Mouse (Mus musculus): ENCODE results near the gene Gamt. TPM values are rescaled to one million over a fixed set of nuclear protein-coding genes. Genes with fewer than 3 reads are reported as not detected.

Gamt gene
- polyA plus RNA-seq (2017; shearing (Covaris generic)) = under 1 TPM in 1 of 2 experiments, not detected in 1; 0.99 TPM

DNA sequence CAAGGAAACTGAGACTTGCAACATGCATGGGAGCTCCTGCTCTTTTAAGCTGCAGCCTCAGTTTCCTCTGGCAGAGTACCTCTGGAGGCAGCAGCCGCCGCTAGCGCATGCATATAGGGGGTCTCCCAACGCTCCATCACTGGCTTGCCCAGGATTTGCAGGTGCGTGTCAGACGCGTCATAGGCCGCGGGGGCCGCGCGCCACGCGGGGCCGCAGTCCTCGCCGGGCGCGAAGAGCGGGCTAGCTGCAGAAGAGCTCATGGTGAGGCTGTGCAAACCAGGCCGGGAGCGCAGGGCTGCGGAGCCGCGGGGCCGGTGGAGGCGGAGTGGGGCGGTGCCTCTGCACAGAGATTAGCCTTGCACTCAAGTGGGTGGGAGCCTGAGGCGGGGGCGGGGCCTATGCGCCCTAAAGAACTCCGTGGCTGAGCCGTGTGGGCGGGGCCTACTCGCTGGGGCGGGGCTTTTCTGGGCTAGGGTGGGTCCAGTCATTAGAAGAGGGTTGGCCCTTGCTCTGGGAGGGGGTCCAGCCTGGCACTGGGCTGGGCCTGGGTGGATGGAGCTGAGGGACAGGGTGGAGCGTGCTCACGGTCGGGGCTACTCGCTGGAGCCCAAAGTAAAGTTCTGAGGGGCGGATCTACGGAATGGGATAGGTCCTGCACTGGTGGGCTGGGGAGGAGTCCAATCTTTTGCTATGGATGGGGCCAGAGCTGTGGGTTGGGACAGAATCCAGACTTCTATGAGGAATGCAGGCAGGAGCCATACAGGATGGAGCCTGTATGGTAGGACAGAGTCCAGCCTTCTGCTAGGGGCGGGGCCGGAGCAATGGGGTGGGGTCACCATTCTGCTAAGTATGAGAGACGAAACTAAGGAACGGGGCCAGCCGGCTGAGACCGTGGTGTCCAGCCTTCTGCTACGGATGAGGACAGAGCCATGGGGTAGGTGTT, at the start of gene Gamt, which contains the start of gene Dazap1:
Gamt (minus strand) TSS at position 371 of the 943 bp plus-strand sequence.
Dazap1 (plus strand) TSS at position 845 of the 943 bp plus-strand sequence.

DNA sequence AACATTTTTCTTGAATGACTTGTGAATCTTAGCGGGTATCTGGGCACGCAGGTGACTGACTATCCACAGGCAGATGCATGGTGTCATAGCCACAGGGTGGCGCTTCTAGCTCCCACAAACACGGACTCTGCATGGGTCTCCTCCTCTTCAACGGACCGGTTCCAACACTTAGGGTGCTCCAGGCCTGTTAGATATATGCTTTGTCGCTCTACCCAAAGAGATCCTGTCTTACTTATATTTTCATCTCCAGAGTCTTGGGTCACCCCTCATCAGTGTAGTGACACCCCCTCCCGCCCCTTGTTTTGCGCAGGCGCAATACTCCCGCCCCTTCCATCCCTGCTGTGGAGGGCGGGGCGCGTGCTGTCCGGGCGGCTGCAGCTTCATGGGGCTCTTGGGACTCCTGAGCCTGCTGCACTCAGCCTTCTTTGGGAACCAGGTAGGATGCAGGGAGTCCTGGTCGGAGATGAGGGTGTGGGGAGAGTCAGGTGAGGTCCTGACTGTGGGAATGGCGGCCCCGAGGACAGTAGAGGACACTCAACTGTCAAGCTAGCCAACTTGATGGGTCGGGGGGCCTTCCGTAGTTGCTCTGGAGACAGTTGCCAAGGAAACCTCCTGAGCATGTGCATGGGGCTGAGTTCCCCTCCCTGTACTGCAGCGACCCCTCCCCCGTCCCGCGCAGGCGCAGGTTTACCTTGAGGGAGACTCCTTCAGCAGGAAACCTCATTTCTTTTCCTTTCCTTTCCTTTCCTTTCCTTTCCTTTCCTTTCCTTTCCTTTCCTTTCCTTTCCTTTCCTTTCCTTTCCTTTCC, 35.0 kb upstream of the Gamt start, which contains the start of gene Apc2:
Apc2 (plus strand) TSS at position 360 of the 808 bp plus-strand sequence.

DNA sequence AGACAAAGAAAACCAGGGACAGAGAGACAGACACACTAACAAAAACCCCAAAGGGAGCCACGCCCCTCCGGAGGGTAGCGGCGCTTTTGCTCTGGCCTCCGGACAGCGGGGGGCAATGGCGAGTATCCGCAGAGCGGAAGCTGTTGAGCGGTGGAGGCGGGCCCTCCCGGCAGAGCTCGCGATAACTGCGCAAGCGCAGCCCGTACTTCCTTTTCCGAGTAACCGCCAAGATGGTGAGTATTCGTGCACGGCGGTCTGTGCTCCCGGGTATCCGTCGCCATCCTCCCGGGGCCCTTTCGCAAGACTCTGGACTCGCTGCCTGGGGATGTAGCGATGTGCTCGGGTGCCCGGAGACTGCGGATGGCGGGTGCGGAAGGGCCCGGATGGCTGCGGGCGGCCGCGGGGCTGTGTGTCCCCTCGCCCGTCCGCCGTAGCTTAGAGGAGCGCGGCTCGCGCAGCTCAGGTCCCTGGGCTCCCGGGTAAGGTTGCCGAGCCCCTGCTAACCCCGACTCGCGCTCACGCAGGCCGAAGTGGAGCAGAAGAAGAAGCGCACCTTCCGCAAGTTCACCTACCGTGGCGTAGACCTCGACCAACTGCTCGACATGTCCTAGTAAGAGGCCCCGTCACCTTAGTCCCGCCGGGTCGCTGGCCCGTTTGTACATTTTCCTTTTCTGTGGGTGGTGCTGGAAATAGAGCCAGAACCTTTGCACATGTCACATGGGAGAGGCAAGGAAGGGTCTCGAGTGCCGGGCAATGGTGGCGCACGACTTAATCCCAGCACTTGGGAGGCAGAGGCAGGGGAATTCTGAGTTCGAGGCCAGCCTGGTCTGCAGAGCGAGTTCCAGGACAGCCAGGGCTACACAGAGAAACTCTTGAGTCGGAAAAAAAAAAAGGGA, 31.7 kb upstream of the Gamt start, which contains the start of gene Rps15:
Rps15 (plus strand) TSS at position 203 of the 896 bp plus-strand sequence.

DNA sequence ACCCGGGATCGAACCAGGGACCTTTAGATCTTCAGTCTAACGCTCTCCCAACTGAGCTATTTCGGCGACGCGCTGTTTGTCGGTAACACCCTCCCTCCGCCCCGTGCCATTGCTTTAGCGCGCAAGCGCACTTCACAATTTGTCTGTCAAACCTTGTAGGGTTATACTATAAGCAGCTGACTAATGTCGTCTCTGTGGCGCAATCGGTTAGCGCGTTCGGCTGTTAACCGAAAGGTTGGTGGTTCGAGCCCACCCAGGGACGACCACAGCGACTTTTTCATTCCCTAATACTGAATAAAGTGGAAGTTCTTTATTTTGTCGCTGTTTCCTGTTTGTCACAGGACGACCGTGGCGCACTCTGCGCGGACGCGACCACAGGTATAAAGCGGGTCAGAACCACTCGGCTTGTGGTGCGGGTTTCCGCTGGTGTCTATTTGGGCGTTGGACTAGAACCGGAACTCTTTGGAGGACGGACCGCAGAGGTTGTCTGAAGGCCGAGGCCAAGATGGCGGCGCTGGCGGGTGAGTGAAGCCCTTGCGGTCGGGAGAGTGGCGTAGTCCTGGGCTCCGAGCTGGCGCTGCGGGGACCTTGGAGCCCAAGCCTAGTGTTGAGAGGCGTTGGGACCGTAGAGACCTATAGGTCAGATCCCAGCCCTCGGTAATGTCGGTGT, 11.7 kb downstream of the Gamt start, which contains the start of gene Ndufs7:
Ndufs7 (plus strand) TSS at position 151 of the 670 bp plus-strand sequence.

DNA sequence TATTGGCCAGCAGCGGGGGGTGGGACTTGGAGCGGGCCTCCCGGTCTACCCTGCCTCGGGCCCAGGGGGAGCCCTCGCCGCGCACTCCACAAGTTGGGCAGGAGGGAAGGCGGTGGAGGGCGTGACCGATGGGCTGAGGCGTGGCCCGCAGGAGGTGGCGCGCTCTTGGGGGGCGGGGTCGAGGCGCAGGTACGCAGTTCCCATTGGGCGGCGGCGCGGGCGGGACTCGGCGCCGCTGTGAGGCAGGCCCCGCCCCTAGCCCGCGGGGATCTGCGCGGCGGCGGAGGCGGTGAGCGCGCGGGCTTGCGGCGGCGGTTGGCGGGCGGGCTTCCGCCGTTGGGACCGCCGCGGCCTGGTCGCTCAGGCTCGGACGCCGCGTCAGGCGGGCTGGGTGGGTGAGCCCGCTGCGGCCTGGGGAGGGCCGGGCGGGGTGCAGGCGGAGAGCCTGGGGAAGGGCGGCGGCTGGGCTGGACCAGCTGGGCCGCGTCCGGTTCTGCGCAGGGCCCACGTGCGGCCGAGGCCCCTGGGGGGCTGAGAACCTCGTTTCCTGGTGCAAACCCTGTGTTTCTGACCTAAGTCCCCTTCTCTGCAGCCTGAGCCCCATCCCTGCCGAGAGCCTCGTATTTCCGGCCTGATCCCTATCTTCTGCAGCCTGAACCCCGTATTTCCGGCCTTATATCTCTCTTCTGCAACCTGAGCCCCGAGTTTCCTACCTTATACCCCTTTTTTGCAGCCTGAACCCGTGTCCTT, 34.2 kb downstream of the Gamt start, which contains the start of gene Mum1:
Mum1 (plus strand) TSS at position 19 of the 750 bp plus-strand sequence.

Other genes with a start within 250 kb of the Gamt start
- gene Arhgap45, start 244.4 kb downstream of the Gamt start, polyA plus RNA-seq (2017; shearing (Covaris generic)) = 100 to 1,000 TPM; 728 to 884 TPM
- gene Polr2e, start 221.2 kb downstream of the Gamt start, polyA plus RNA-seq (2017; shearing (Covaris generic)) = 100 to 1,000 TPM; 196 TPM
- 100 to 1,000 TPM; 386 to 437 TPM for gene Gpx4, start 213.8 kb downstream of the Gamt start, polyA plus RNA-seq (2017; shearing (Covaris generic))
- 10 to 100 TPM; 60.6 to 60.7 TPM for gene Sbno2, start 155.4 kb downstream of the Gamt start, polyA plus RNA-seq (2017; shearing (Covaris generic))
- gene Stk11, start 145.2 kb downstream of the Gamt start, polyA plus RNA-seq (2017; shearing (Covaris generic)) = 10 to 100 TPM; 27.4 to 49.1 TPM
- 100 to 1,000 TPM; 349 to 389 TPM for gene Atp5d, start 122.4 kb downstream of the Gamt start, polyA plus RNA-seq (2017; shearing (Covaris generic))
- gene Cbarp, start 120.2 kb downstream of the Gamt start, polyA plus RNA-seq (2017; shearing (Covaris generic)) = 1 to 10 TPM; 2.3 to 2.4 TPM
- gene Midn, start 112.7 kb downstream of the Gamt start, polyA plus RNA-seq (2017; shearing (Covaris generic)) = 1 to 10 TPM; 5.0 to 9.6 TPM
- 100 to 1,000 TPM; 177 to 200 TPM for gene Cirbp, start 95.0 kb downstream of the Gamt start, polyA plus RNA-seq (2017; shearing (Covaris generic))
- gene 1600002K03Rik, start 88.1 kb downstream of the Gamt start, polyA plus RNA-seq (2017; shearing (Covaris generic)) = 10 to 100 TPM; 21.4 to 25.0 TPM
- under 1 TPM; 0.27 to 0.99 TPM for gene Efna2, start 81.5 kb downstream of the Gamt start, polyA plus RNA-seq (2017; shearing (Covaris generic))
- 100 to 1,000 TPM; 117 to 134 TPM for gene Mum1, start 34.6 kb downstream of the Gamt start, polyA plus RNA-seq (2017; shearing (Covaris generic))
- 100 to 1,000 TPM; 244 to 267 TPM for gene Ndufs7, start 11.9 kb downstream of the Gamt start, polyA plus RNA-seq (2017; shearing (Covaris generic))
- gene Dazap1, start 474 bp upstream of the Gamt start, polyA plus RNA-seq (2017; shearing (Covaris generic)) = 10 to 100 TPM; 78.7 to 80.6 TPM
- 100 to 1,000 TPM; 686 to 721 TPM for gene Rps15, start 31.4 kb upstream of the Gamt start, polyA plus RNA-seq (2017; shearing (Covaris generic))
- under 1 TPM; 0.14 to 0.56 TPM for gene Apc2, start 35.0 kb upstream of the Gamt start, polyA plus RNA-seq (2017; shearing (Covaris generic))
- gene 2310011J03Rik, start 59.5 kb upstream of the Gamt start, polyA plus RNA-seq (2017; shearing (Covaris generic)) = 10 to 100 TPM; 67.3 to 70.0 TPM
- gene Pcsk4, start 68.5 kb upstream of the Gamt start, polyA plus RNA-seq (2017; shearing (Covaris generic)) = 10 to 100 TPM; 20.4 to 20.8 TPM
- gene Reep6, start 68.9 kb upstream of the Gamt start, polyA plus RNA-seq (2017; shearing (Covaris generic)) = 1 to 10 TPM in 1 of 2 experiments, under 1 TPM in 1; 0.18 to 1.7 TPM
- under 1 TPM; 0.46 to 0.95 TPM for gene Adamtsl5, start 87.4 kb upstream of the Gamt start, polyA plus RNA-seq (2017; shearing (Covaris generic))
- not detected for gene Plk5, start 95.4 kb upstream of the Gamt start, polyA plus RNA-seq (2017; shearing (Covaris generic))
- 1 to 10 TPM; 6.6 to 7.5 TPM for gene Mex3d, start 126.6 kb upstream of the Gamt start, polyA plus RNA-seq (2017; shearing (Covaris generic))
- gene Mbd3, start 138.5 kb upstream of the Gamt start, polyA plus RNA-seq (2017; shearing (Covaris generic)) = 100 to 1,000 TPM; 174 to 191 TPM
- gene Uqcr11, start 145.8 kb upstream of the Gamt start, polyA plus RNA-seq (2017; shearing (Covaris generic)) = 100 to 1,000 TPM; 185 to 241 TPM
- 100 to 1,000 TPM; 105 to 121 TPM for gene Tcf3, start 172.6 kb upstream of the Gamt start, polyA plus RNA-seq (2017; shearing (Covaris generic))
- under 1 TPM; 0.05 to 0.23 TPM for gene Onecut3, start 233.8 kb upstream of the Gamt start, polyA plus RNA-seq (2017; shearing (Covaris generic))

Measured in inflammation-experienced regulatory T-cells (primary cell).